In the genomic region with DNA sequence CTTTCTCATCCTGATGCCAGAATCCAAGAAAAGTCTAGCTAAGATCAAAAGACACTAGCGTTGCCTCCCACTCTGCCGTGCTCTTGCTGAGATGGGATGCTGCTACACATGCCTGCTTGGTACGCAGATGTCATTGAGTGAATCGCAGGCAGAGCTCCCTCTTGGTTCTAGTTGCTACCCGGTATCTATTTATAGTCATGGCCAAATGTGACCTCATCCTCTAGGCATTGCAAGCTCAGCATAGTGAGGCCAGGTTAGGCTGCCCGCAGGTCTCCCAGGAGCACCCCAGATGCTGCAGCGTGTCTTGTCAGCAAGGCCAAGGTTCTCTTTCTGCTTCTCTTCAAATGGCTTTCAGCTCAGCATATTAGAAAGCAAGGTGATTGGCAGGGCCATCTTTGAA, we compare ENCODE assay signal across 15 mouse cellular contexts.
DNase-seq lines count a peak whose midpoint lies in the region; ATAC-seq and TF ChIP-seq lines count a peak whose summit lies in the region.
"Had no signal": no experiment of that assay in that cellular context is flagged by ENCODE, and none has a peak within 500 bp of the region (broad histone marks: within the 10 kb centered on the region; RNA-seq: fewer than 3 reads in every experiment).

No protein-coding gene starts in this region.

- H3K4me3 ChIP-seq in layer of hippocampus, adult 2 months = no peak overlapping the region
- no peak overlapping the region for H3K4me3 ChIP-seq in forebrain, embryonic 12.5 days (replicated peaks)
- H3K4me3 ChIP-seq: hindbrain, embryonic 15.5 days; liver, embryonic 12.5 days; midbrain, embryonic 10.5 days had no signal

- no peaks in the 10 kb centered on the region for H3K27me3 ChIP-seq in forebrain, embryonic 12.5 days
- H3K27me3 ChIP-seq: hindbrain, embryonic 15.5 days; liver, embryonic 12.5 days had no signal

- H3K9ac ChIP-seq in forebrain, embryonic 12.5 days = no peak overlapping the region
- H3K9ac ChIP-seq: hindbrain, embryonic 15.5 days; liver, embryonic 12.5 days had no signal

- peak; percentile 56 to 73 for DNase-seq in adrenal gland, adult (ENCODE audit: inconsistent age in 2 of 2, low spot score in 1 of 2)
- no peak for DNase-seq in adrenal gland, postnatal 4 days (ENCODE audit: low spot score in 2 of 2)
- peak in 1 of 2 experiments; percentile 21 for DNase-seq in layer of hippocampus, adult 2 months (ENCODE audit: low spot score in 2 of 2)
- no peak for DNase-seq in layer of hippocampus, postnatal 10 days (ENCODE audit: low spot score in 2 of 2)
- peak; percentile 13 for DNase-seq in heart, adult 8-10 months (ENCODE audit: low spot score)
- peak; percentile 6 to 18 for DNase-seq in heart, postnatal 14 days
- no peak for DNase-seq in ovary, postnatal 10 days (ENCODE audit: low spot score)
- DNase-seq: gastrocnemius, postnatal 36 days; spleen, adult 18-20 months had no signal

- no peaks in the 10 kb centered on the region for H3K9me3 ChIP-seq in forebrain, embryonic 12.5 days
- H3K9me3 ChIP-seq: hindbrain, embryonic 15.5 days; liver, embryonic 12.5 days; midbrain, embryonic 10.5 days had no signal

- no peak overlapping the region for H3K4me2 ChIP-seq in forebrain, embryonic 12.5 days
- H3K4me2 ChIP-seq: hindbrain, embryonic 15.5 days; liver, embryonic 12.5 days had no signal

- H3K36me3 ChIP-seq in forebrain, embryonic 12.5 days (replicated peaks) = no peaks in the 10 kb centered on the region
- H3K36me3 ChIP-seq: hindbrain, embryonic 15.5 days; liver, embryonic 12.5 days; midbrain, embryonic 10.5 days had no signal

- TF ChIP-seq CTCF in layer of hippocampus, adult 2 months (conservative IDR thresholded peaks at IDR 0.05) = no peak

- peak overlapping the region; percentile 54 for H3K27ac ChIP-seq in layer of hippocampus, adult 2 months
- H3K27ac ChIP-seq in forebrain, embryonic 12.5 days = no peak overlapping the region
- H3K27ac ChIP-seq: hindbrain, embryonic 15.5 days; liver, embryonic 12.5 days; midbrain, embryonic 10.5 days had no signal

- peaks cover 4% of the 10 kb centered on the region; the same call in 1 of the 2 replicates for H3K4me1 ChIP-seq in forebrain, embryonic 12.5 days
- H3K4me1 ChIP-seq: hindbrain, embryonic 15.5 days; liver, embryonic 12.5 days had no signal

- WGBS in forebrain, embryonic 12.5 days = 92% methylated on average over 7 of the region's 7 CpGs

- ATAC-seq in forebrain, embryonic 12.5 days (ENCODE audit: low FRiP score) = no peak
- ATAC-seq: liver, embryonic 12.5 days; lung, postnatal 0 days; Patski had no signal

- intact Hi-C loops in heart, postnatal 14 days (cut with DNase I) = no loop called here

Comparison
In these comparisons a context has a peak if more than half of its experiments do, and no peak if none do; other contexts are left out.
1. DNase-seq: peak in adrenal gland, adult (2 of 2), heart, adult 8-10 months (single experiment) and heart, postnatal 14 days (2 of 2); none in adrenal gland, postnatal 4 days (0 of 2), layer of hippocampus, postnatal 10 days (0 of 2) and ovary, postnatal 10 days (single experiment).